Mouse (Mus musculus): ENCODE measurements around the gene Camkmt.

The Camkmt gene

DNA sequence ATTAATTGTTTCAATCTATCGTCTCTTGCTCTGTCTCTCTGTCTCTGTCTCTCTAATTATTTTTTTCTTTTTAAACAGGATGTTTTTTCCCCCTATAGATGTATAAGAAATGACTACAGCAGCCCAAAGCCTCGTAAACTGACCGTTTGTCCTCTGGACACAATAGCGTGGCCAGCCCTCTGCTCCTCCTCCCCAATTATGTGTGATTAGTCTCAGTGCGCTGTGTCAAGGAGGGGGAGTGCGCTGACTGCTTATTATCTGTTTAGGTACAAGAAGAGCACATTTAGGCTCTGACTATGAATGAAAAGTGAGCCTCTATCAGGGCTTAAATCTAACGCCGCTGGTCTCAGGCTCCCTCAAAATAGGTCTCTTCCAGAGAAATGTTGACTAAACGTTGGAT, 368.2 kb downstream of the Camkmt start:
- no peak for DNase-seq (ENCODE audit: low spot score in 2 of 2)

DNA sequence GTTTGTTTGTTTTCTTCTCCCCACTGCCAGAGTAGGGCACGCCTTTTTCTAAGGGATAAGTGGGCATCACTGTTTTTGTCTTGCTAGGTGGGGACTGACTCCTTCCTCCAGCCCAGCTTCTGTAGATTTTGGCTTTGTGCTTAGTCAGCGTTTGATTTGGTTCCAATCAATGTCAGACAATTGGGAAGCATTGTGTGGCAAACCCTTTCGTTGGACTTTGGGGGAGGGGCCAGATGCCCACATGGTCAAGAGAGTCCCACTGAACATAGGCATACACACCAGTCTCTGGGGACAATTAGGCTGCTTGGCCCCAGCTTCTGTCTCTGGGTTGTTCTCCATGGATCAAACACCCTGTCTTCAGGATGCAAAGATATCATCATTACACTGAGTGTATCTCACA, 371.2 kb downstream of the Camkmt start:
- no peak for DNase-seq (ENCODE audit: low spot score in 2 of 2)

DNA sequence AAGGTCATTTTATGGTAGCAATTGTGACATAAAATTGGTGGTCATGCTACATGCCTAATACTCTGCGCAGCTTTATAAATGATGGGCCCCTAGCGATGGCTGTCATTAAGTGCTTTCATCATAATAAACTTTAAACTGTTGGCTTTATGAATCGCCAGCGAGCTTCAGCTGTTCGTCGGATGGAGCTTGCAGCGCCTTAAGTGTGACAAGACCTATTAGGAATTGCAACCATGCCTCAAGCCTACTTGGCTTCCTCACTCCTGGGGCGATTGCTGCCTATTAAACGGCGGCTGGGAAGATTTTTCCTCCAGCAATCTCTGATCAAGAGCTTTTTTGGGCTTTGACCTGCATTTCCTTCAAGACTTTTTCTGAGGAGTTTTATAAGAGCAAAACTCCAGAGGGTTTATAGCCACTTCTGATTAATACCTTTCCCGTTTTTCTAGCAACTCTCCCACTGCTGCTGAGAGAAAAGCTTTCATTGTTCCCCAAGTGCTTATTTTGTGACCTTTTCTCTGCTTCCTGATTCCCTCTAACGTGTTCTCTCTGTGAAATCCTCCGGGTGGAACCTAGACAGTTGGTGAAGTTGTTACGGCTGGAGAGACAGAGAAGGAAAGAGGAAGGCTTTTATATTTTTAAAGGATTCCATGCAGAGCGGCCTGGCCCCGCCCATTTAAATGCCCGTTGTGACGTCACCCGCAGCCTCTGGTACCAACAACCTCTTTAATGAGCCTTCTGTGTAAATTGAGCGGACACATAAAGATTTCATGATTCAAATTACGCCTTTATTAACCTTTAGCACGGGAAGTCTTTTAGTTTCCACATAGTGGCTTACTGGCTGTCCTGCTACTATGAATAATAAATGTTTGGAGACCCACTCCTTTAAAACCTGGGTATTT, 373.4 kb downstream of the Camkmt start:
- DNase-seq (ENCODE audit: low spot score in 2 of 2) = no peak

DNA sequence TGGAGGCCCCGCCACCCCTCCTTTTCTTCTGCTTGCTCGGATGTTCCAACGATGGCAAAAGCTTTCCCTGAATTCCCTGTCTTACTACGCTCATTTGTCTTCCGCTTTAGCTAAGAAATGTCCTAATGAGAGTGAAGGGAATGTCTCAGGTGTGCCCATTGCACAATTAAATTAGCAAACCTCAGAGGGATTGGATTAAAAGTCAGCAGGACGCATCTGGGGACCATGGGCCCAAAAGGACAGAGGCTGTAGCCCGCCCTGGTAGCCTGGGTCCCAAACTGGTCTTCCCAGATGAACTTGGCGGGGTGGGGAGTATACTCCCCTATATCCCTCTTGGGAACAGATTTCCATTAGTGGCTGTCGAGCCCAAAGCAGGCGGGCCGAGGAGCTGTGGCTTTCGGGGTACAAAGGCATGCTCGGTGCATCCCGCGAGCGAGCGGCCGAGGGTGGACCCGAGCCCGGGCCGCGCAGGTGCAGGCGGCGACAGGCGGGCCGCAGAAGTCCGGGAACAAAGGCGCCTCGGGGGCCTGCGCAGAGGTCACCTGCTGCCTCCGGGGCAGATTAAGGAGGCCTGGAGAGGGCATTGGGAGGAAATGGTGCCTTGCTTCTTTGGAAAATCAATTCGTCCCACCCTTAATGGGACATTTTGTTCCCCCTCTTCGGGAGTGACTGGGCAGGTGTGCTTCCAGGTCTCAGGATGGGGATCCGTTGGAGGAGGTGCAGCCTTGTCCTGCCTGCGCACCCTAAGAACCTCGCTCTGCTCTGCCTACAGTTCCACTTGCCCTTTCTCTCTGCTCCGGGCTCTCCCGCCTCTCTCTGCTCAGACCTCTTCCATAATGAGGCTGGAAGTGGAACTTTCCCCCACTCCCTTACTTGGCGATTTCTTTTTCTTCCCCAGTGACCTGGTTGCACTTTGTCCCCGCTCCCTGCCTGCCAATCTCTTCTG, 374.4 kb downstream of the Camkmt start:
- DNase-seq (ENCODE audit: low spot score in 2 of 2) = no peak

DNA sequence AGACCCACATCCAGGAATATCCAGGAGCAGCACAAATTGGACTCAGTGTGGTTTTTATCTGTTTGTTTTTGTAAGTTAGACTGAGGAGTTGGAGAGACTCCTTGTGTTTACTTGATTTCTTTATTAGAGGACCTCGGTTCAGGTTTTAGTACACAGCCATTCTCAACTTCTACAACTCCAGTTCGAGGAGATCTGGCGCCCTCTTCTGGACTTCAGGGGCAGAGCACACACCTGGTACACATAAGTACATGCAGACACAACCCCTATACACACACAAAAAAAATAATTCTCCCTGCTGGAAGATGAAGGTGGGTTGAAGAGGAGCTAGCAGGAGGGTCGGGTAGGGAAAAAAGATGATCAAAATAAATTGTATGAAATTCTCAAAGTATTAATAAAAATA, 379.4 kb downstream of the Camkmt start:
- no peak for DNase-seq (ENCODE audit: low spot score in 2 of 2)

DNA sequence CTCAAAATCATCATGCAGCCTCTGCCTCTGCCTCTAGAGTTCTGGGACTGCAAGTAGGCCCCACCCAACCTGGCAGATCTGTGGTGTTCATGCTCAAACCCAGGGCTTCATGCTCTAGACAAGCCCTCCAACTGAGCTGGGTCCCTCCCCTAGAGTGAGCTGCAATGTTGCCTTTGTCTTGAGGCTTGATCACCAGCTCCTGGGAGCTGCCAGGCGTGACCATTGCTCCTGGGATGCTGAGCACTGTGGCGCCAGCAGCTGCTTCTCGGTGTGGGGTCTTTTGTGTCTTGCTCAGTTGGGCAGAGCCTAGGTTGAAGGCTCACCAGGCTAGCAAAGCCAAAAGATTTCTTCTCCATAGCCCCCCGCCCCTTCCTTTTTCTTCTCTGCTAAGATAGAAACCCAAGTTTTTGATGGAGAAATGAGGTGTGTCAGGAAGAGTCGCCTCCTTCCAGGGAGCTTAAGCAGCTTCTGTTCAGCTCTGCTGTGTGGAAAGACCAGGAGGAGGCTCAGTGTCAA, 382.4 kb downstream of the Camkmt start:
- no peak for DNase-seq (ENCODE audit: low spot score in 2 of 2)

DNA sequence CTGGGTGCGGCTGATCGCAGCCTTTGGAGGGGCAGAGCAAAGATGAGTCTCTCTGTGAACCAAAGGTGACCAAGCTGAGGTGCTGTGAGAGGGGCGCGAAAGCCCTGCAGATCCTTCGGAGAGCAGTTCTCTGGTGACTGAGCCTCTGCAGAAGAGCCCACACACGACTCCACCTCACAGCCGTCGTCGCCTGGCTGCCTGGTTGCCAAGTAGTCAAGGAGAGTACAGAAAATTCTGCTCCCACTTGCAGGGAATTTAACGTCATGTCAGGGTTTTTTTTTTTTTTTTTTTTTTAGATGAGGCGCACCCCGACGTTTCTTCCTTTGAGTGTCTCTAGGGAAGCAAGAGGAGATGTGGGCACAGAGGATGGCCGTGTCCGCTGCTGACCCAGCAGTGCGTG, 382.9 kb downstream of the Camkmt start:
- DNase-seq (ENCODE audit: low spot score in 2 of 2) = peak; percentile 18 to 23

DNA sequence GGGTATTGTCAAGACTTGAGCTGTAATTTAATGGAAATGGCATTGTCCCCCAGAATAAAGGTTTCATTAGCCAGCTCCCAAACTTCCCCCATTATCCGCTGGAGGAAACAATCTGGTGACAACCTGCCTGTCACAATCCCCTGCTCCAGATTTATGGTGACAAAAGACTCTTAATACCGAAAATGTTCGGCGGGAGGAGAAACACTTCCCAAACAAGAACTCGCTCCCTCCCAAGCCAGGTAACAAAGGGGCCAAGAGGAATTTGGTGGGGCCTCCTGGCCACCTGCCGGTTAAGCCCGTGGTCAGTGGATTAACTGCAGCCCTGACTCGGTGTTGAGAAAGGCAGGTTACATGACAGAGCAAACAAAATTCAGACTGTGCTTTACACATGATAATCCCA, 383.5 kb downstream of the Camkmt start:
- DNase-seq (ENCODE audit: low spot score in 2 of 2) = no peak

DNA sequence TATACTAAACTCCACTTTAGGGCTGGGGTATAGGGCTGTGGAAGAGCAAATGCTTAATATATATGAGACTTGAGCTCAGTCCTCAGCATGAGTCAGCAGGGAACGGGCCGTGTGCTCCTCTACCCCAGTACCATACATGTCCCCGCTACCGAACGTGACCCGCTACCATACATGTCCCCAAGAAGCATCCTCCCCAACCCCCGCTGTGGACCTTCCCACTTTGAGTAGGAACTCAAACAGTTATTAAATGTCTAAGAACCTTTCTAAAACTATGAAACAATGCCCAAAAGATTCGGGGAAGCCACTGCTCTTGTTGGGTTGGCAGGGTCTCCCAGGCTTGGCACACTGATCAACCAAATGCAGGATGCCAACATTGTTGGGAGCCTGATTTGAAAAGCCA, 390.9 kb downstream of the Camkmt start:
- DNase-seq (ENCODE audit: low spot score in 2 of 2) = no peak

DNA sequence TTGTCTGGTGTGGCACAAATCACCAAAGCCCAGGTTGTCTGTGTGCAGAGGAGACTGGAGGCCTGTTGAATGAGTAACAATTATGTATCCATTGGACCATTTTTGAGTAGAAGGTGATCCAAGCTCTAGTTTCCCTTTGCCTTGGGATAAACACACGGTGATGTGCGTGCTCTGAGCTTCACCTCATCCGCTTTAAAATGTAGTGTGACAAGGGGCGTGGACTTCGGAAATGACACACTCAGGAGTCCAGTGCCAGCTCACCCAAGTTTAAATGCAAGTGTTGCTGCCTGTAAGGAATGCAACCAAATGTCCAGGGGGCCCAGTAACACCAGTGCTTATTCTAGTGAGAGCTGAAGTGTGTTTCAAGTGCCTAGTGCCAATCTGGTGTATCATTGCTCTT, 392.7 kb downstream of the Camkmt start:
- no peak for DNase-seq (ENCODE audit: low spot score in 2 of 2)

DNA sequence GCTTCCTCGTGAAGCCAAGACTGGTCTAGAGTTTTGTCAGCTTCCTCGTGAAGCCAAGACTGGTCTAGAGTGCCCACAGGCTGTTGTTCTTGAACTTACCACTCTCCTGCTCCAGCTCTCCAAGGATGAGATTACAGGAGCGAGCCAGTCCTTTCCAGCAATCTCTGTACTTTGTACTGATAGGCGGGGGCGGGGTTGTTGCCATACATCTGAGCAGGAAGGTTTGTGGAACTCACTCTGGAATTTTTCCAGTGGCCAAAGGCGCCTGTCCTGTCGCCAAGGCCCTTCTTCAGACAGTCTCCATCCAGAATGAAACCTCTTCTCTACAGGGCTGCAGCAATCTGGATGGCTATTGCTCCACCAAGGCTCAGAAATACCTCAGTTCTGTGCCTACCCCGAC, 393.7 kb downstream of the Camkmt start:
- no peak for DNase-seq (ENCODE audit: low spot score in 2 of 2)

DNA sequence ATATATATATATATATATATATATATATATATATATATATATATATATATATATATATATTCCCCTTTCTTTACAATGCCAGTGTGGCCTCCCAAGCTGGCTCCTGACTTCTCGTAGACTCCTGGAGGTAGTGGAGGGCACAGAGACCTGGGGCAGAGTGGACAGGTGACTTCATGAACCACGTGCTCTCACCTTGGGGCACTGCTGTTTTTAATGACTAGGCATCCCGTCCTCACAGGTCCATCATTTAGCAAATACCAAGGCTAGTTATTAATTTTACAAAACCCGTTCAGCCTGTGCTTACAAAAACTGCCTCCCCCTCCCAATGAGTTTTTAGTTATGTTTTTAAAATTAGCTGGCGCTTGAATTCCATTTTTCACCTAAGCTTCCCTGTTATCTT, 394.2 kb downstream of the Camkmt start:
- no peak for DNase-seq (ENCODE audit: low spot score in 2 of 2)

DNA sequence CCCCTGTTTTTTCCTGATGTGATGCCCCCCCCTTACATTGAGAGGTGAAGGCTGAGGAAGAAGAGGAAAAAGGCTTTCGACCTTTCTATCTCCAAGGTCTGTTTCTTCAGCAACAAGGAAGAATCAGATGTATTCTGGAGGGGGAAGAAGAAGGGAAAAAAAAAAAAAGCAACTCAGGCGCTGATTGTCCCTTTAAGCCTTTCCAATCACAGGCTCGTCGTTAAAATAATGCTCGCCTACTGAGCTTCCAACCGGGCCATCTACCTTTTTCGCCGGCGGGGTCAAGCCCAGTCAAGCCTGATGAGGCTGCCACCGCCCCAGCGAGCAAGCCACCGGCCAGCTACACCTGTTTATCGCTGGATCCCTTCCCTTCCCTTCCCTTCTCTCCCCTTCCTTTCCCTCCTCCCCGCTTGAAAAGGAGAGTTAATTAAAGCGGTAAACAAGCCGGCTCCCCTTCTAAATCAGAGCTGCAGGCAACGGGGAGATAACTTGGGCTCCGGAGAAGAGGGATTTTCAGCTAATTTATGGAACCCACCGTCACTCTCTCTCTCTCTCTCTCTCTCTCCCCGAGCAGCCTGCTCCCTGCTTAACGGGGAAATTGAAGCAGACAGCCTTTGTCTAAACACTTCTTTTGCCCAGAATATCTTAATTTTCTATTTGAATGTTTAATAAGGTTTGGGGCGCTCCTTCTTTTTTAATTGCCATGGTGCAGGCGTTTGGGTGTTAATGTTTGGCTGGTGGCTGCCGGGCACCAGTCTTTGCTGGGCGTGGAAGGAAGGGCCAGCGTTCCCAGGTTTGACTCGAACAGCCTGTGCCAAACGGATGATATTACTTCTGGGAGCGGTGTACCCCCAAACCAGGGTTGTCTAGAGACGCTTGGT, 395.0 kb downstream of the Camkmt start:
- no peak for DNase-seq (ENCODE audit: low spot score in 2 of 2)

DNA sequence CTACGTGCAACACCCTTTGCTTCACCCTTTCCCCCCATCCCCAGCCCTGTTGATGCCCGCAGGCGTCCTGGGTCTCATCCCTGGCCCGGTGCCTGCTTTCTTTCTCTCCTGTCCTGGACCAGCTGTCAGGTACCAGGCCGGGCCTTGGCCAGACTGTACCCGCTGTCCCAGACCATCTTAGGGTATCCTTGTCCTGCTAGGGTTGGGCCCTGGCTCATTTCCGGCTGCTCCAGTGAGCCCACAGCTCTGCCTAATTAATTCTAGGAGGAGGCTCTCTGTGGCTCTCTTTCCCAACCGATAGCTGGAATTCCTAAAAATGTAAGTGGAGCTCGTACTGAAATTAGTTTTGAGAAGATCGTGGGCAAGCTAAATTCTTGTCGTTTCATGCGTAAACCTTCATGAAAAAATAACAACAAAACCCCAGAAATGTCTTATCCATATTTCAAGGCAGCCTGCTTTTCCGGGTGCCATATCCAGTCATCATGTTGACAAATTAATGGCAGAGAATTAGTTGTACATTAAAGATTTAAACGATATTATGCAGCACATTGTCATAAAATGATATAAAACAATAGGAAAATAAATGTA, 395.7 kb downstream of the Camkmt start:
- no peak for DNase-seq (ENCODE audit: low spot score in 2 of 2)

DNA sequence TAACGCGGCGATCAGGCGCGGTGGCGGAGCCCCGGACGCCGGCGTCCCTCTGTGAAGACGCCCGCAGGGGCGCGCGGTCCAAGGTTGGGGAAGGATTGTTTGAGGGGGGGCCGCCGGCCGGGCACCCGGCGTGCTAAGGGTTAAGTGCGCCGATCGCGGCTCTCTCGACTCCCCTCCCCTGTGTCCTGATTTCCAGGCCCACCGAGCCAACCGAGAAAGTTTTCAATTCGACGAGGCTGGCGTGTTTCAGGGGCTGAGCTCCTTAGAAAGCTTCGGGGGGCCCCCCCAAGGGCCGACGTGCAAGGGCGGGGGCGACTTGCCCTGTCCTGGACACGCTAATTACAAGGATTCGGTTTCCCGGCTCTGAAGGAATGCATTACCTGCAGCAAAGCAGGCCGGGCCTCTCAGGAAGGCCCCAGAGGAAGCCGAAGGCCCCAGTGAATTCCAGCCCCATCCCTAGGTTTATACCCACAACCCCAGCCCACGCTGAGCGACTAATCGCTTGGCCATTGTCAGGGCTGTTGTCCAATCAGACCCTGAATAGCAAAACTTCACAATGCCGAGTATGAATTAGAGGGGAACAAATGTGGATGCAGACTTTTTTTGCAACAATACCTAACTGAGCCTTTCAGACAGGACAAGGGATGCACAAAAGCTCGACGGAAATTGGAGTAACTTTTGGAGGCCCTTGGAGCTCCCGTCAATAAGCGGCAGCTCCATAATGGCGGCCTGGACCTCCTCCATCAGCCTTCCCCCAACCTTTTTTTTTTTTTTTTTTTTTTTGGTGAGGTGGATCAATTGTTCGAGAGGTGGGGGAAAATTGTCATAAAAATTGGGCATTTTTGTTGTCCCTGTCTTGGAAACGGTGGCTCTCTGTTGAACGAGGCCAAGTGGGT, 396.5 kb downstream of the Camkmt start:
- DNase-seq (ENCODE audit: low spot score in 2 of 2) = no peak

DNA sequence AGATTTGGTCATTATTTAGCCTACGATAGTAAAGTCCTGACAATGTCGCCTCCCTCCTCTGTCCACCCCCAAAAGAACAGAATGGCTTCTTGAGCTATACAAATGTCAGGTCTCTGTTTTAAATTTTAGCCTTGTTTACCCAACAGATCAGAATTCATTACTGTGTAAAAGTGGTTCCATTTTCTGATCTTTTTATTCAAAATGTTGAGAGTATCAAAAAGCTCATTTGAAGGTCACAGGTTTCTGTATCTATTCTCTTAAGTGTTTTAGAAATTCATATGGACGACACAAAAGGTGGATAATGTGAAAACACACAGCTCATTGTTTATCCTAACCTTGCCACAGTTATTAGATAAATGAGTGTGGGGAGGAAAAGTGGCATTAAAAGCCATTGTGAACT, 397.2 kb downstream of the Camkmt start:
- DNase-seq (ENCODE audit: low spot score in 2 of 2) = no peak

DNA sequence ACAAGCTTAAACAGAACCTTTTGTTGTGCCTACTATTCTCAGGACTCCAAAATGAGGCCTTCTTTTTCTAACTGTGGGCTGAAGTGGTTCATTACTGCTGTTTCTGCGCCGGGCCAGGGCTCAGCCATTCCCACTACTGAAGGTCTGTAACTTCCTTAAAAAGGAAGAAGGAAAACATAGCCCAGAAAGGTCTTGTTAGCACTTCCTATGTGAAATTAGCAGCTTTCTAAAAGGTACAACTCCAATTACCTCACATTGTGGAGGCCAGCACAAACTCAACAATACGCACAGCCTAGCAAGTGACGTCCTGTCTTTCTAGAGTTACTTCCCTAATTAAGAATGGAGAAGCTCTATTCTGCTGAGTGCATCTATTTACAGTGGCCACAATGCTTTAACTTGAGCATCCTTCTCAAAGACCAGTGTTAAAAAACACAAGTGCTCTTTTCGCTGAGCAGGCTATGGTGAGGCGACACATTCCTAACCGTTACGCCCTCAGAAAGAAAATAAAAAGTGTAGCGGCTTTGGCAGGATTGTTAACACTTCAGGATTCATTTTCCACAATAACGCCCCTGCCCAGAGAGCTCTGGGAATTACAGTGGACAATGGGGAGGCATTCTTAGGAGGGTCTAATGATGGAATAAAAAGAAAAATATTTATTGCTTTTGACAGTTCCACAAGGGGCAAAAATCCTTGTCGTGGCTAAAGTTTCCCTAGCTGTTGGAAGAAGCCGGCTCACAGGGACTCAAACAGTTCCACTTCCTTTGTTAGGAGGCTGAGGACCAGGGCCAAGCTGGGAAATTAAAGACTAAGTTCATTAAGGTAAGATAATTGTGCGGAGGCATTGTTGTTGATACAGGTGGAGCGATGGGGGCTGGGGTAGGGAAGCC, 398.5 kb downstream of the Camkmt start:
- no peak for DNase-seq (ENCODE audit: low spot score in 2 of 2)

DNA sequence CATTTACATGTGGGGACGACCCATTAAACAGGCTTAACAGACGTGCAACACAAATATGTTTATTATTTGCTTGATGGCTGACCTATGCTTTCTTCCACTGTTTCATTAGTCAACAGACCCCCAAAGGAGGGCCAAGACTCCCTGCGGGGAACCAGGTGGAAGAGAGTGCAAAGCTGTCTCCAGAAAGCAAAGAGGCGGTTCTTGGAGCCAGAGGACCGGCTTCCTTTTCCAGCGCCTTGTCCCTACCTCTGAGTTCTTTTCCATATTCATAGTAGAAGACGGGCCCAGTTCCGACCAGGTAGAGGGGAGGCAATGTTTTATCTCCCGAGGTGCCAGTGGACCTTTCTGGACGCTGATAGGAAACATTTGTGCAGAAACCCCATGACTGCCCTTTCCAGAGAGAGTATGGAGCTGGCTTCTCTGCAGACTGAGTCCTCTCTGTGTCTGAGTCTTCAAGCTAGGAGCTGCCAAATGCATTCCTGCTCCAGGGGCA, 399.2 kb downstream of the Camkmt start:
- DNase-seq (ENCODE audit: low spot score in 2 of 2) = no peak

DNA sequence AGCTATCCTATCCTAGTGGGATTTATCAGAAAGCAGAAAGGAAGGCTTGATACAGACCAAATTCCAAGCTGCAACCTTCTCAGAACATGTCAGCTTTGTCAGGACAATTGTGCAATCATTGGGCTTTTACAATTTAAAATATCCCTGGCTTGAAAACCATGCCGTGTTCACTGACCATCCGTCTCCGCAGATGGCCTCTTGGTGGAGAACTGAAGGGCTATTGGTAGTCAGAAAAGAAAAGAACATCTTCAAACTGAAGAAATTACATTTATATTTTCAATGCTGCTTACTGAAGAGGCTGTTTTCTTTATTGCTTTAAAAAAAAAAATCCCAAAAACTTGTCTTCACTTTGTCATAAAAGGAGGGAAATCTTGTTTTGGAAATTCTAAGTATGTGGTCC, 401.1 kb downstream of the Camkmt start:
- DNase-seq (ENCODE audit: low spot score in 2 of 2) = no peak
